Mouse (Mus musculus) heart, postnatal 14 days (tissue): Measurements from ENCODE around the gene Nfatc4. TPM values are rescaled to one million over a fixed set of nuclear protein-coding genes. Genes with fewer than 3 reads are reported as not detected.

Experiments used
- DNase-seq, 2 experiments: peaks; one replicate each; pipeline ENCODE4 v3.0.0; 2021 to 2022
- intact Hi-C: fragments of 180-260 bp; cut with DNase I; formaldehyde crosslinking; loops from one replicate; pipeline ENCODE4 v1.15.1; 2025
- total RNA-seq, 2 experiments: library from RNA; stranded (reverse); gene quantifications; 2 replicates each; pipeline ENCODE4 v1.2.3; 2021

Nfatc4 gene
- total RNA-seq, 2 experiments from 2014 or later, result 7.0 to 9.2 TPM

GRCm38 (mm10) chr14:55877469-55878315 lies 54.7 kb downstream of the Nfatc4 start:
- no peak for DNase-seq

GRCm38 (mm10) chr14:55878316-55878940 lies 55.5 kb downstream of the Nfatc4 start:
- DNase-seq, result no peak
- intact Hi-C loops, result no loop called here

More at GRCm38 (mm10) chr14:55877469-55878315, 54.7 kb downstream of the Nfatc4 start:
- intact Hi-C loops, result no loop called here

- intact Hi-C loops, result no loop called here
- DNase-seq, result peak; percentile 74 to 84
Measured at GRCm38 (mm10) chr14:55879623-55880022, 56.7 kb downstream of the Nfatc4 start.

- no peak for DNase-seq
- intact Hi-C loops, result no loop called here
Measured at GRCm38 (mm10) chr14:55880982-55881381, 58.0 kb downstream of the Nfatc4 start.

- no peak for DNase-seq
- intact Hi-C loops, result no loop called here
Measured at GRCm38 (mm10) chr14:55882171-55882641, 59.3 kb downstream of the Nfatc4 start.

GRCm38 (mm10) chr14:55883149-55883661 lies 60.3 kb downstream of the Nfatc4 start:
- no peak for DNase-seq
- intact Hi-C loops, result no loop called here

Other genes starting within 250 kb of the Nfatc4 start
- gene Fitm1, start 247.5 kb upstream of the Nfatc4 start, total RNA-seq, result 100 to 1,000 TPM; 204 to 226 TPM
- 100 to 1,000 TPM; 218 to 238 TPM for gene Psme1, start 245.0 kb upstream of the Nfatc4 start, total RNA-seq
- 10 to 100 TPM; 39.9 to 45.0 TPM for gene Emc9, start 237.8 kb upstream of the Nfatc4 start, total RNA-seq
- 100 to 1,000 TPM in 1 of 2 experiments, 10 to 100 TPM in 1; 90.7 to 132 TPM for gene Psme2, start 232.0 kb upstream of the Nfatc4 start, total RNA-seq
- 10 to 100 TPM; 21.8 to 26.1 TPM for gene Rnf31, start 231.4 kb upstream of the Nfatc4 start, total RNA-seq
- gene Irf9, start 219.6 kb upstream of the Nfatc4 start, total RNA-seq, result 1 to 10 TPM; 9.2 to 9.3 TPM
- 1 to 10 TPM in 1 of 2 experiments, under 1 TPM in 1; 0.72 to 1.2 TPM for gene Rec8, start 205.1 kb upstream of the Nfatc4 start, total RNA-seq
- gene Ipo4, start 187.2 kb upstream of the Nfatc4 start, total RNA-seq, result 10 to 100 TPM; 41.4 to 49.9 TPM
- 1 to 10 TPM; 2.2 to 2.9 TPM for gene Gm49378, start 185.2 kb upstream of the Nfatc4 start, total RNA-seq
- 10 to 100 TPM; 45.3 to 45.4 TPM for gene Tm9sf1, start 179.3 kb upstream of the Nfatc4 start, total RNA-seq
- under 1 TPM; 0.53 to 0.76 TPM for gene Tssk4, start 173.0 kb upstream of the Nfatc4 start, total RNA-seq
- 10 to 100 TPM; 52.4 to 55.9 TPM for gene Mdp1, start 162.6 kb upstream of the Nfatc4 start, total RNA-seq
- gene Gmpr2, start 151.2 kb upstream of the Nfatc4 start, total RNA-seq, result 10 to 100 TPM; 12.8 to 14.1 TPM
- 100 to 1,000 TPM; 254 to 257 TPM for gene Nedd8, start 151.0 kb upstream of the Nfatc4 start, total RNA-seq
- 10 to 100 TPM; 10.5 to 10.8 TPM for gene Tinf2, start 141.3 kb upstream of the Nfatc4 start, total RNA-seq
- gene Tgm1, start 109.2 kb upstream of the Nfatc4 start, total RNA-seq, result under 1 TPM; 0.29 TPM
- gene Rabggta, start 100.9 kb upstream of the Nfatc4 start, total RNA-seq, result 10 to 100 TPM; 11.4 to 13.7 TPM
- 10 to 100 TPM; 54.6 to 56.2 TPM for gene Dhrs1, start 77.5 kb upstream of the Nfatc4 start, total RNA-seq
- gene Nop9, start 77.5 kb upstream of the Nfatc4 start, total RNA-seq, result 10 to 100 TPM; 11.2 to 11.4 TPM
- gene Cideb, start 64.7 kb upstream of the Nfatc4 start, total RNA-seq, result 1 to 10 TPM in 1 of 2 experiments, under 1 TPM in 1; 1.00 to 1.0 TPM
- gene Ltb4r2, start 61.7 kb upstream of the Nfatc4 start, total RNA-seq, result under 1 TPM; 0.12 to 0.17 TPM
- gene Ltb4r1, start 57.2 kb upstream of the Nfatc4 start, total RNA-seq, result under 1 TPM; 0.37 to 0.60 TPM
- 10 to 100 TPM; 19.8 to 21.1 TPM for gene Adcy4, start 39.0 kb upstream of the Nfatc4 start, total RNA-seq
- 1 to 10 TPM; 4.4 to 6.1 TPM for gene Ripk3, start 34.3 kb upstream of the Nfatc4 start, total RNA-seq
- 10 to 100 TPM; 13.6 to 15.8 TPM for gene Nynrin, start 30.9 kb downstream of the Nfatc4 start, total RNA-seq
- under 1 TPM; 0.10 TPM for gene Cbln3, start 61.2 kb downstream of the Nfatc4 start, total RNA-seq
- 10 to 100 TPM; 13.4 to 14.3 TPM for gene Khnyn, start 61.8 kb downstream of the Nfatc4 start, total RNA-seq
- 10 to 100 TPM; 71.5 to 78.4 TPM for gene Sdr39u1, start 77.1 kb downstream of the Nfatc4 start, total RNA-seq
- gene Cma1, start 121.5 kb downstream of the Nfatc4 start, total RNA-seq, result 1 to 10 TPM; 4.4 to 5.1 TPM
- gene Cma2, start 127.8 kb downstream of the Nfatc4 start, total RNA-seq, result not detected
- gene Mcpt1, start 194.8 kb downstream of the Nfatc4 start, total RNA-seq, result not detected
- not detected for gene Mcpt9, start 207.4 kb downstream of the Nfatc4 start, total RNA-seq
- gene Mcpt2, start 218.9 kb downstream of the Nfatc4 start, total RNA-seq, result not detected
- gene Mcpt4, start 239.2 kb downstream of the Nfatc4 start, total RNA-seq, result 1 to 10 TPM; 2.8 to 3.2 TPM